Mouse (Mus musculus): Measurements from ENCODE around the gene Hoxb3. TPM values are rescaled to one million over a fixed set of nuclear protein-coding genes. Genes with fewer than 3 reads are reported as not detected.

Gene Hoxb3
- polyA plus RNA-seq, 1 experiment from 2014 or later: 21.2 TPM

GRCm38 (mm10) chr11:96347717-96348116, 24.6 kb downstream of the Hoxb3 start:
- peak overlapping the region; percentile 61 for H3K4me2 ChIP-seq (replicated peaks)
- H3K4me3 ChIP-seq: peak overlapping the region; percentile 29
- peaks cover 79% of the 10 kb centered on the region for H3K4me1 ChIP-seq
- peak overlapping the region; percentile 92 for H3K27ac ChIP-seq
- 5% methylated on average over 4 of the region's 4 CpGs for WGBS
- no peak for ATAC-seq (ENCODE audit: low FRiP score, low read depth)
- peaks cover 25% of the 10 kb centered on the region for H3K36me3 ChIP-seq
- H3K9ac ChIP-seq: peak overlapping the region; percentile 100
- H3K27me3 ChIP-seq (replicated peaks): no peaks in the 10 kb centered on the region
- H3K9me3 ChIP-seq: no peaks in the 10 kb centered on the region

DNA sequence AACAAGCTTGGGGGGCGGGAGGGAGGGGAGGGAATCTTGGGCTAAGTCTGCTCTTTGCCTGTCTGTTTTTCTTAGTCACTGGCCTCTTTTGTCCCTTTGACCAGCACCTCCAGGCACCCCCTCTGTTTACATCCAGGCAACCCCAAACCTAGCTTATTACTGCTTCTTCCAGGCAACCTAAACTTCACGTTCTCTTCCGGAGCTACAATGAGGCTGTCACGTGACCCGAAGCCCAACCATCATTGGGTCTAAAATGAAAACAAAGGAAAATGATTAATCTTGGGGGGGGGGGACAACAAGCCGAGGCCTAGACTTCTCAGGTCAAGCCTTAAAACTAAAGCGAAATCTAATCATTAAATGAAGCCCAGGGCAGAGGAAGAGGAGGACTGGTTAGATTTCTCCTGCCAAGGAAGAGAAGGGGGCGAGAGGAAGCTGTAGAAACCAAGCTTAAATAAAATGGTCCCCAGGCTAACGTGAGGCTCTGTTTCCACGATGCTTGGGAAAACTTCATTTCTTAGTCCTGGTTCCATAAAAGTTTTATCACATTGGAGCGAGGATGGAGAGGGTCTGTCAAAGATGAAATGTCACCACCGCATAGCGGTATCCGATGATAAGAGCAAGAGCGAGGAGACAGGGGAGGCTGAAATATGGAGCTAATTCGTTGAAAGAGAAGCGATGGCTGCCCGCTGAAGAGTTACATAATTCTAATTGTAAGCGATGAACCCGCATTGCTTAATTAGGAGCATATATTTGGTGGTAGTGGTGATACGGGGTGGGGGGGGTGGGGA, 25.2 kb downstream of the Hoxb3 start:
- 2% methylated on average over 21 of the region's 21 CpGs for WGBS
- H3K4me1 ChIP-seq: peaks cover 73% of the 10 kb centered on the region
- no peak for ATAC-seq (ENCODE audit: low FRiP score, low read depth)
- no peaks in the 10 kb centered on the region for H3K9me3 ChIP-seq
- H3K36me3 ChIP-seq: peaks cover 30% of the 10 kb centered on the region
- peak overlapping the region; percentile 100 for H3K9ac ChIP-seq
- peak overlapping the region; percentile 61 for H3K4me2 ChIP-seq (replicated peaks)
- no peaks in the 10 kb centered on the region for H3K27me3 ChIP-seq (replicated peaks)
- H3K4me3 ChIP-seq: peak overlapping the region; percentile 29
- H3K27ac ChIP-seq: peak overlapping the region; percentile 92

GRCm38 (mm10) chr11:96348988-96349387, 25.9 kb downstream of the Hoxb3 start:
- Histone ChIP-seq H3K36me3 (peaks cover 31% of the 10 kb centered on the region), H3K27ac (peak overlapping the region; percentile 92), H3K9me3 (no peaks in the 10 kb centered on the region), H3K27me3 (replicated peaks) (no peaks in the 10 kb centered on the region), H3K4me1 (peaks cover 67% of the 10 kb centered on the region), H3K4me2 (replicated peaks) (peak overlapping the region; percentile 61), H3K9ac (peak overlapping the region; percentile 100), H3K4me3 (peak overlapping the region; percentile 29)
- no peak for ATAC-seq (ENCODE audit: low FRiP score, low read depth)
- 4% methylated on average over 3 of the region's 3 CpGs for WGBS

- Histone ChIP-seq H3K36me3 (peaks cover 27% of the 10 kb centered on the region), H3K4me3 (peak overlapping the region; percentile 29), H3K9ac (peak overlapping the region; percentile 100), H3K27me3 (replicated peaks) (no peaks in the 10 kb centered on the region), H3K4me2 (replicated peaks) (peak overlapping the region; percentile 61), H3K9me3 (no peaks in the 10 kb centered on the region), H3K4me1 (peaks cover 59% of the 10 kb centered on the region), H3K27ac (peak overlapping the region; percentile 92)
- WGBS: 2% methylated on average over 14 of the region's 14 CpGs
- no peak for ATAC-seq (ENCODE audit: low FRiP score, low read depth)
Measured at GRCm38 (mm10) chr11:96349491-96350340, 26.6 kb downstream of the Hoxb3 start.

- peaks cover 55% of the 10 kb centered on the region for H3K4me1 ChIP-seq
- peak within 1 kb of the TSS; percentile 100 for H3K9ac ChIP-seq
Measured at GRCm38 (mm10) chr11:96350341-96350624, 27.2 kb downstream of the Hoxb3 start, which contains the start of gene Hoxb2. TSS of gene Hoxb2 (plus strand) at chr11:96350525.

GRCm38 (mm10) chr11:96350791-96351190, 27.7 kb downstream of the Hoxb3 start:
- Histone ChIP-seq H3K27me3 (replicated peaks) (no peaks in the 10 kb centered on the region), H3K9me3 (no peaks in the 10 kb centered on the region), H3K27ac (peak overlapping the region; percentile 96), H3K4me1 (peaks cover 50% of the 10 kb centered on the region), H3K9ac (peak overlapping the region; percentile 100), H3K4me2 (replicated peaks) (peak overlapping the region; percentile 93), H3K4me3 (peak overlapping the region; percentile 99; the same call in 1 of the 2 replicates), H3K36me3 (peaks cover 17% of the 10 kb centered on the region)
- no peak for ATAC-seq (ENCODE audit: low FRiP score, low read depth)
- 2% methylated on average over 2 of the region's 2 CpGs for WGBS

More at GRCm38 (mm10) chr11:96350341-96350624, 27.2 kb downstream of the Hoxb3 start, which contains the start of gene Hoxb2:
- Histone ChIP-seq H3K4me2 (replicated peaks) (peak within 1 kb of the TSS; percentile 93), H3K27ac (peak within 1 kb of the TSS; percentile 96), H3K27me3 (replicated peaks) (no peaks in the 10 kb centered on the region), H3K4me3 (peak within 1 kb of the TSS; percentile 99), H3K9me3 (no peaks in the 10 kb centered on the region), H3K36me3 (peaks cover 23% of the 10 kb centered on the region)
- no peak for ATAC-seq (ENCODE audit: low FRiP score, low read depth)
- 3% methylated on average over 2 of the region's 2 CpGs for WGBS

- Histone ChIP-seq H3K9ac (peak overlapping the region; percentile 100), H3K27me3 (replicated peaks) (no peaks in the 10 kb centered on the region), H3K4me1 (peaks cover 50% of the 10 kb centered on the region), H3K27ac (peak overlapping the region; percentile 96), H3K36me3 (peaks cover 12% of the 10 kb centered on the region), H3K4me2 (replicated peaks) (peak overlapping the region; percentile 93), H3K9me3 (no peaks in the 10 kb centered on the region), H3K4me3 (peak overlapping the region; percentile 99)
- no peak for ATAC-seq (ENCODE audit: low FRiP score, low read depth)
- 2% methylated on average over 11 of the region's 11 CpGs for WGBS
Measured at GRCm38 (mm10) chr11:96351312-96351711, 28.2 kb downstream of the Hoxb3 start.

- H3K4me3 ChIP-seq: peak overlapping the region; percentile 99
- no peaks in the 10 kb centered on the region for H3K27me3 ChIP-seq (replicated peaks)
- H3K4me1 ChIP-seq: peaks cover 47% of the 10 kb centered on the region
- H3K36me3 ChIP-seq: peaks cover 9% of the 10 kb centered on the region
- ATAC-seq (ENCODE audit: low FRiP score, low read depth): no peak; the same call in 1 of the 2 replicates
- 3% methylated on average over 22 of the region's 22 CpGs for WGBS
- H3K27ac ChIP-seq: peak overlapping the region; percentile 96
- peak overlapping the region; percentile 93 for H3K4me2 ChIP-seq (replicated peaks)
- peak overlapping the region; percentile 100 for H3K9ac ChIP-seq
- no peaks in the 10 kb centered on the region for H3K9me3 ChIP-seq
Measured at GRCm38 (mm10) chr11:96351831-96352230, 28.7 kb downstream of the Hoxb3 start.

DNA sequence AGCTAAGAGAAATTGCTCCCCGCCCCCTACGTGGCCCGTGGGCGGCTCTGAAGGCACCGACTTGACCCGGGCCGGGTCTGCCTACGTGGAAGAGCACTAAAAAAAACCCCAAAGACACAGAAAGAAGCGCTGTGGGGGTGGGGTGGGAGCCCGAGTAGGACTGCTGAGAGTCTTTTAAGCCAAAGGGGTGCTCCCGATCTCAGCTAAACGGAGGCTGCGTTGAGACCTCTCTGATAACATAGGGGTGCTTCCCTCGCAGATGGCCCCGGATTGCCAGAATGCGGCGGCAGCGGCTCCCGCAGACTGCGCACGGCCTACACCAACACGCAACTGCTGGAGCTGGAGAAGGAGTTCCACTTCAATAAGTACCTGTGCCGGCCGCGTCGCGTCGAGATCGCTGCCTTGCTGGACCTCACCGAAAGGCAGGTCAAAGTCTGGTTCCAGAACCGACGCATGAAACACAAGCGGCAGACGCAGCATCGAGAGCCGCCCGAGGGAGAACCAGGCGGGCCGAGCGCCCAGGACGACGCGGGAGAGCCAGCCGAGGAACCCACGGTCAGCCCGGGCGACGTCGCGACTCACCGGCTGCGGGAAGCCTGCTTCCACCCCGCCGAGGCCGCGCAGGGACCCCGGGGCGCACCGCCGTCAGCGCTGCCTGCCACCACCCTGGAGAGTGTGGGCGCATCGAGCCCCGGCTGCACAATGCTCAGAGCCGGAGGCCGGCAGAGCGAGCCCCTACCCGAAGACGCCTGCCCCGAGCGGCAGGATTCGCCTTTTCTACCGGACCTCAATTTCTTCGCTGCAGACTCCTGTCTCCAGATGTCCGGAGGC, 29.8 kb downstream of the Hoxb3 start:
- peaks cover 41% of the 10 kb centered on the region for H3K4me1 ChIP-seq
- H3K4me3 ChIP-seq: peak overlapping the region; percentile 99
- peak overlapping the region; percentile 93 for H3K4me2 ChIP-seq (replicated peaks)
- H3K9ac ChIP-seq: peak overlapping the region; percentile 100
- no peaks in the 10 kb centered on the region for H3K9me3 ChIP-seq
- H3K27me3 ChIP-seq (replicated peaks): no peaks in the 10 kb centered on the region
- ATAC-seq (ENCODE audit: low FRiP score, low read depth): no peak
- peaks cover 9% of the 10 kb centered on the region for H3K36me3 ChIP-seq
- under 1% methylated on average over 75 of the region's 75 CpGs for WGBS
- H3K27ac ChIP-seq: peak overlapping the region; percentile 96

- Histone ChIP-seq H3K36me3 (peaks cover 9% of the 10 kb centered on the region), H3K4me1 (peaks cover 35% of the 10 kb centered on the region), H3K9ac (peak overlapping the region; percentile 100), H3K9me3 (no peaks in the 10 kb centered on the region), H3K4me3 (peak overlapping the region; percentile 99), H3K4me2 (replicated peaks) (peak overlapping the region; percentile 93), H3K27me3 (replicated peaks) (no peaks in the 10 kb centered on the region), H3K27ac (peak overlapping the region; percentile 96)
- no peak for ATAC-seq (ENCODE audit: low FRiP score, low read depth)
- under 1% methylated on average over 14 of the region's 14 CpGs for whole genome bisulfite sequencing
Measured at GRCm38 (mm10) chr11:96353522-96353841, 30.4 kb downstream of the Hoxb3 start.

DNA sequence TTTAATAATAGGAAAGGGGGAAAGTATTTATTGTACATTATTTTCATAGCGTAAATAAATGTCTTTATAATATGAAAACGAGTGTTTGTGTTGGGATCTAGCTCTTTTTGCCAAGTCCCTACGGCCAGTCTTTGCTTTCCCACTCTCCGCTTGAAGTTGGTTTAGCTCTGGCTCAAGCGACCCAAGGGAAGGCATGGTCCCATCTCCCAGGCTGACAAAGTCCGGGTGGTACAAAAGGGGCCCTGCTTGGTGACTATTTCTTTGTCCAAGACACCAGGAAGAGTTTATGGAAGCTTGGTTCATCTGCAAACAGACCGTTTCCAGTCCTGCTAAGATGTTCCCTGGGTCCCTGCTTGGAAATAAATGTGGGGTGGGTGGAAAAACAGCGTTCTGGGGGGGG, 30.8 kb downstream of the Hoxb3 start:
- no peak for ATAC-seq (ENCODE audit: low FRiP score, low read depth)
- Histone ChIP-seq H3K4me3 (peak overlapping the region; percentile 99), H3K9me3 (no peaks in the 10 kb centered on the region), H3K27me3 (replicated peaks) (no peaks in the 10 kb centered on the region), H3K27ac (peak overlapping the region; percentile 97), H3K9ac (peak overlapping the region; percentile 100), H3K4me2 (replicated peaks) (peak overlapping the region; percentile 93), H3K4me1 (peaks cover 30% of the 10 kb centered on the region), H3K36me3 (peaks cover 9% of the 10 kb centered on the region)
- WGBS: under 1% methylated on average over 8 of the region's 8 CpGs
